Mouse (Mus musculus) kidney, adult 2 months (tissue): Measurements from ENCODE around the gene Ccdc167.

ENCODE experiments used
- CTCF ChIP-seq: fragments of 200-500 bp; conservative IDR thresholded peaks from 2 replicates; pipeline ENCODE4 v1.5.1; 2011; ENCODE audit warnings: low read depth, mild to moderate bottlenecking, control low read depth, low read length, moderate library complexity, mixed read lengths; ENCODE audit not compliant: insufficient read depth, insufficient read length
- POLR2A ChIP-seq: fragments of 200-500 bp; IDR thresholded peaks from one replicate; pipeline ENCODE4 v1.6.1; 2011; ENCODE audit warnings: low read depth, low read length, control low read depth

DNA sequence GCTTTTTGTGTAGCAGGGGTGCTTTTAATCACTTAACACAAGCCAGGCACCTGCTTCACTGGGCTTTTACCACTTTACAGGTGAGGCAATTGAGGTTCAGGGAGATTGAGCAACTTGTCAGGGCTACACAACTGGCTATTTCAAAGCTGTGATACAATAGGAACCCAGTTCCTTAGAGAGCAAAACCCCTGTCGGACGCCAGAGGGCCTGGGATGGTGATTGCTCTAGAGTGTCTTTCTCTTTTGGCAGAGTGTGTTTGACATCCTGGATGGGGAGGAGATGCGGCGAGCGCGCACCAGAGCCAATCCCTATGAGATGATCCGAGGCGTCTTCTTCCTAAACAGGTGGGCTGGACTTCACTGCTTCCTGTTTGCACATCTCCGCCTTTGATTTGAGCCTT lies 35.2 kb downstream of the Ccdc167 start:
- TF ChIP-seq CTCF (no peak), POLR2A (no peak)
